Mouse (Mus musculus) forebrain, embryonic 14.5 days (tissue): ENCODE measurements at regions not wholly inside any gene's neighbourhood (a gene's known extent, or its start where the extent isn't known, plus 50 kb on each side); places are given as distances from the start of the nearest gene placed in this dataset.

Experiments
- ATAC-seq: fragments of 200-750 bp; cut with Nextera tagmentation; 2 replicates; pipeline ENCODE4 v1.8.0; 2017; ENCODE audit warnings: mild to moderate bottlenecking, moderate library complexity
- DNase-seq: peaks from one replicate; pipeline ENCODE4 v3.0.0-alpha.2; 2015; ENCODE audit warnings: low spot score
- H3K27ac ChIP-seq: fragments of 300-500 bp; sonication (generic); 2 replicates; pipeline ENCODE4 v1.5.1; 2014; ENCODE audit warnings: low read depth, mild to moderate bottlenecking, control low read depth, low read length, moderate library complexity
- H3K27me3 ChIP-seq: fragments of 300-500 bp; sonication (generic); replicated peaks from 2 replicates; pipeline ENCODE4 v1.6.1; 2014; ENCODE audit warnings: low read length, control low read depth, mixed read lengths; ENCODE audit not compliant: control insufficient read depth, insufficient read depth
- H3K36me3 ChIP-seq: fragments of 300-500 bp; sonication (generic); 2 replicates; pipeline ENCODE4 v1.6.1; 2014; ENCODE audit warnings: low read length, control low read depth; ENCODE audit not compliant: control insufficient read depth, insufficient read depth
- H3K4me1 ChIP-seq: fragments of 300-500 bp; sonication (generic); 2 replicates; pipeline ENCODE4 v1.6.1; 2014; ENCODE audit warnings: antibody characterized with exemption, low read length, control low read depth; ENCODE audit not compliant: control insufficient read depth, insufficient read depth
- H3K4me2 ChIP-seq: fragments of 300-500 bp; sonication (generic); 2 replicates; pipeline ENCODE4 v1.6.1; 2014; ENCODE audit warnings: mild to moderate bottlenecking, control low read depth, low read length
- H3K4me3 ChIP-seq: fragments of 300-500 bp; sonication (generic); 2 replicates; pipeline ENCODE4 v1.5.1; 2014; ENCODE audit warnings: low read depth, low read length, control low read depth
- H3K9ac ChIP-seq: fragments of 300-500 bp; sonication (generic); 2 replicates; pipeline ENCODE4 v1.6.1; 2014; ENCODE audit warnings: mild to moderate bottlenecking, low read length, control low read depth, moderate library complexity
- H3K9me3 ChIP-seq: fragments of 300-500 bp; sonication (generic); replicated peaks from 2 replicates; pipeline ENCODE4 v1.6.1; 2016; ENCODE audit warnings: low read length, control low read depth, mixed read lengths; ENCODE audit not compliant: control insufficient read depth
- WGBS: fragments of 180-500 bp; shearing (Covaris S2); extraction: QIAGEN DNeasy Blood & Tissue Kit; methylation state at CpG from one replicate; pipeline ENCODE4 v1.1.7; 2014; 5-methylcytosine and 5-hydroxymethylcytosine counted together

- DNase-seq = peak; percentile 4
- Histone ChIP-seq H3K9me3 (no peaks in the 10 kb centered on the region), H3K36me3 (no peaks in the 10 kb centered on the region), H3K4me3 (no peak overlapping the region), H3K4me1 (no peaks in the 10 kb centered on the region), H3K4me2 (no peak overlapping the region), H3K27me3 (no peaks in the 10 kb centered on the region), H3K27ac (no peak overlapping the region), H3K9ac (no peak overlapping the region)
- 76% methylated on average over 6 of the region's 6 CpGs for WGBS
- ATAC-seq = no peak
Measured at GRCm38 (mm10) chr11:17393832-17394231, 136.5 kb downstream of the C1d start.

DNA sequence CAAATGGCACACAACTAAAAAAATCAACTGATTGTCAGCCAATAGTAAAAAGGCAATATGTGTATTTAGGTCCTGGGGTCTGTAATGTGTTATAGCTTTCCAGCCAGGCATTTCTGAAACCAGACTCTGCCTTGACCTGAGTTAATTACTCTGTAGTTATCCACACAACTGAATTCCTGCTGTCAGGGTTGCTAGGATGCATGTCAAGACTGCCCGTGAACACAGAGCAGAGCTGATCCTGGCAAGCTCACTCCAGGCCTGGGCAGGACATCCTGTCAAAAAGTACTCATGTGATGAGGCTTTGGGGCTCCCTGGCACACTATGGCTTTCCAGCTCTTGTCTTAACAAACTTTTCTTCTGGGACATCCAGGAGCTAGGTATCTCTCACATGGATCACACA is 157.2 kb downstream of the C1d start:
- no peaks in the 10 kb centered on the region for H3K9me3 ChIP-seq
- 0 out of 2 replicates have a peak, but pooled peaks cover 3% of the 10 kb centered on the region for H3K4me1 ChIP-seq
- no peak overlapping the region for H3K9ac ChIP-seq
- DNase-seq = peak; percentile 61
- no peaks in the 10 kb centered on the region for H3K36me3 ChIP-seq
- WGBS = 3% methylated on average over 1 of the region's 1 CpGs
- no peaks in the 10 kb centered on the region for H3K27me3 ChIP-seq
- H3K4me2 ChIP-seq = no peak overlapping the region
- no peak overlapping the region for H3K27ac ChIP-seq
- ATAC-seq = peak; percentile 71; the same call in 1 of the 2 replicates
- no peak overlapping the region for H3K4me3 ChIP-seq

GRCm38 (mm10) chr11:17415144-17415543 is 157.8 kb downstream of the C1d start:
- Histone ChIP-seq H3K4me3 (no peak overlapping the region), H3K4me2 (no peak overlapping the region), H3K9me3 (no peaks in the 10 kb centered on the region), H3K36me3 (no peaks in the 10 kb centered on the region), H3K4me1 (0 out of 2 replicates have a peak, but pooled peaks cover 3% of the 10 kb centered on the region), H3K9ac (no peak overlapping the region), H3K27me3 (no peaks in the 10 kb centered on the region), H3K27ac (no peak overlapping the region)
- WGBS = 17% methylated on average over 1 of the region's 1 CpGs
- ATAC-seq = no peak
- DNase-seq = peak; percentile 63

DNA sequence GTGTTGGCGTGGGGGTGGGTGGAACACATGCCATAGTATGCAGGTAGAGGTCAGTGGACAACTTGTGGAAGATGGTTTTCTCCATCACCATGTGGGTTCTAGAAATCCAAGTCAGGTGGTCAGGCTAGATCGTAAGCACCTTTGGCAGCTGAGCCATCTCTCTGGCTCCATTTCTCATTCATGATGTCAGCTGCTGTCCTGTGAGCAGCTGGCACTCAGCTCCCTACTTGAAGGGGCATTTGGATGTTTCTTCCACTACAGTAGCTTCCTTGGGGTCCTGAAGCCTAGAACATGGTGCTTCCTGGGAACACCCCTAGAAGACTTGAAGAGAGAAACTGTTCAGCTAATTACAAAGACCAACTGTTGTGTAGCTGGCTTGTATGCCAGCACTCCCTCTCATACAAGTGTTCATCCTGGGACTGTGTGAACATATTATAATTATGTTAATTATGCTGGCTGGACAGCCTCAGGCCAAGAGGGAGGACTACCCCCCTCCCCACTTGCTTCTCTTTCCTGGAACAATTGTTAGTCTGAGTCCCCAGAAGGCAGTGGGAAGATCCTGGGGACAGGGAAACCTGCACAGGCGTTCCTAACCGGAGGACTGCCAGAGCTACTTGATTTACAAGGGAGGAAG is 160.4 kb downstream of the C1d start:
- WGBS = 46% methylated on average over 4 of the region's 4 CpGs
- peak; percentile 48 for DNase-seq
- no peaks in the 10 kb centered on the region for H3K36me3 ChIP-seq

GRCm38 (mm10) chr11:17442133-17442532 is 184.8 kb downstream of the C1d start:
- ATAC-seq (no peak), DNase-seq (no peak)
- H3K27ac ChIP-seq = no peak overlapping the region
- 35% methylated on average over 4 of the region's 4 CpGs for WGBS
- H3K4me2 ChIP-seq = no peak overlapping the region
- no peak overlapping the region for H3K4me3 ChIP-seq
- no peaks in the 10 kb centered on the region for H3K9me3 ChIP-seq
- H3K27me3 ChIP-seq = no peaks in the 10 kb centered on the region
- no peaks in the 10 kb centered on the region for H3K36me3 ChIP-seq
- no peaks in the 10 kb centered on the region for H3K4me1 ChIP-seq
- no peak overlapping the region for H3K9ac ChIP-seq

More for the DNA sequence above, 160.4 kb downstream of the C1d start:
- H3K27ac ChIP-seq = no peak overlapping the region
- 0 out of 2 replicates have a peak, but pooled peaks cover 3% of the 10 kb centered on the region for H3K4me1 ChIP-seq
- H3K9ac ChIP-seq = no peak overlapping the region
- no peak overlapping the region for H3K4me2 ChIP-seq
- H3K9me3 ChIP-seq = peaks cover 4% of the 10 kb centered on the region; the same call in 1 of the 2 replicates
- peak; percentile 72; the same call in 1 of the 2 replicates for ATAC-seq
- no peaks in the 10 kb centered on the region for H3K27me3 ChIP-seq
- H3K4me3 ChIP-seq = no peak overlapping the region

GRCm38 (mm10) chr11:17449289-17449688 is 191.9 kb downstream of the C1d start:
- Histone ChIP-seq H3K27me3 (no peaks in the 10 kb centered on the region), H3K4me3 (no peak overlapping the region), H3K4me1 (no peaks in the 10 kb centered on the region; the same call in 1 of the 2 replicates), H3K27ac (no peak overlapping the region), H3K36me3 (no peaks in the 10 kb centered on the region), H3K9me3 (no peaks in the 10 kb centered on the region), H3K4me2 (no peak overlapping the region), H3K9ac (no peak overlapping the region)
- ATAC-seq = peak; percentile 50; the same call in 1 of the 2 replicates
- DNase-seq = peak; percentile 58
- WGBS = 63% methylated on average over 7 of the region's 7 CpGs

- peak; percentile 52 for DNase-seq
- H3K4me1 ChIP-seq = no peaks in the 10 kb centered on the region; the same call in 1 of the 2 replicates
- 54% methylated on average over 7 of the region's 7 CpGs for WGBS
Measured at GRCm38 (mm10) chr11:17450360-17451045, 193.1 kb downstream of the C1d start.

DNA sequence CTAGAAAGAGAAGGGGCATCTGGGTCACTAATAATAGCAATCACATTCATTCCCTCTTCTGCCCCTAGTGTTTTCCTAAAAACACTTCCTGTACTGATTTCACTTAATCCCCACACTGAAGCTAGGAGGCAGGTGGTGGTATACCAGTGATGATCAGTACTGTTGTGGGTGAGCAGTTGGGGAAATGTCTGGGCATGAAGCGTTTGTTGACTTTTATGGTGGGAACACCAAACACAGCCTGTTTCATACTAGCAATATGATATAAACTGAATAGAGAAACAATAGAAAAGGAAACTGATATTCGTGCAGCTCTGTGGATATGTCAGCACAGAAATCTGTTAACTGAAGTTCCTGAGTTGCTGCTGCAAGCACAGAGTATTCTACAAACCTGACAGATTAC is 194.1 kb downstream of the C1d start:
- H3K9ac ChIP-seq = no peak overlapping the region
- DNase-seq = no peak
- no peak overlapping the region for H3K27ac ChIP-seq
- no peak overlapping the region for H3K4me3 ChIP-seq
- H3K36me3 ChIP-seq = no peaks in the 10 kb centered on the region
- H3K4me2 ChIP-seq = no peak overlapping the region
- H3K27me3 ChIP-seq = no peaks in the 10 kb centered on the region
- no peak for ATAC-seq
- H3K4me1 ChIP-seq = no peaks in the 10 kb centered on the region; the same call in 1 of the 2 replicates
- WGBS = 100% methylated on average over 2 of the region's 2 CpGs
- H3K9me3 ChIP-seq = no peaks in the 10 kb centered on the region

More at GRCm38 (mm10) chr11:17450360-17451045, 193.1 kb downstream of the C1d start:
- no peak overlapping the region for H3K27ac ChIP-seq
- H3K36me3 ChIP-seq = no peaks in the 10 kb centered on the region
- H3K4me2 ChIP-seq = no peak overlapping the region
- no peak overlapping the region for H3K9ac ChIP-seq
- H3K27me3 ChIP-seq = no peaks in the 10 kb centered on the region
- no peaks in the 10 kb centered on the region for H3K9me3 ChIP-seq
- no peak for ATAC-seq
- H3K4me3 ChIP-seq = no peak overlapping the region

GRCm38 (mm10) chr11:17453530-17453929 is 196.2 kb downstream of the C1d start:
- ATAC-seq (no peak), DNase-seq (no peak)
- WGBS = 70% methylated on average over 9 of the region's 9 CpGs
- no peak overlapping the region for H3K9ac ChIP-seq
- no peaks in the 10 kb centered on the region for H3K36me3 ChIP-seq
- peaks cover 7% of the 10 kb centered on the region for H3K27me3 ChIP-seq
- H3K27ac ChIP-seq = no peak overlapping the region
- no peaks in the 10 kb centered on the region for H3K9me3 ChIP-seq
- no peaks in the 10 kb centered on the region; the same call in 1 of the 2 replicates for H3K4me1 ChIP-seq
- no peak overlapping the region for H3K4me3 ChIP-seq
- H3K4me2 ChIP-seq = no peak overlapping the region
